Mouse (Mus musculus) megakaryocyte, embryonic 14.5 days (primary cell): Measurements from ENCODE around the gene Cul7. TPM values are rescaled to one million over a fixed set of nuclear protein-coding genes. Genes with fewer than 3 reads are reported as not detected.

Source experiments
- H3K27me3 ChIP-seq: replicated peaks from 2 replicates; pipeline ENCODE3; 2012; ENCODE audit warnings: inconsistent platforms
- H3K36me3 ChIP-seq: replicated peaks from 2 replicates; pipeline ENCODE3; 2012; ENCODE audit warnings: low read length, inconsistent platforms, mixed read lengths
- H3K4me1 ChIP-seq: 2 replicates; pipeline ENCODE4 v1.6.1; 2012; ENCODE audit warnings: inconsistent platforms
- H3K4me3 ChIP-seq: replicated peaks from 2 replicates; pipeline ENCODE3; 2012; ENCODE audit warnings: moderate library complexity, mild to moderate bottlenecking, inconsistent platforms
- H3K9me3 ChIP-seq: 2 replicates; pipeline ENCODE4 v1.6.1; 2012; ENCODE audit warnings: inconsistent platforms
- FLI1 ChIP-seq: IDR thresholded peaks from 2 replicates; pipeline ENCODE4 v1.6.1; 2012; ENCODE audit warnings: low read length, inconsistent platforms, mixed read lengths
- GATA1 ChIP-seq: IDR thresholded peaks from 3 replicates; pipeline ENCODE4 v1.6.1; 2012; ENCODE audit warnings: mixed read lengths, low read length, inconsistent platforms, borderline replicate concordance
- polyA plus RNA-seq: library from polyadenylated mRNA; stranded (reverse); fragments of >175 nt; gene quantifications from 2 replicates; pipeline ENCODE4 v1.2.3, GENCODE M21; 2012; ENCODE audit warnings: low replicate concordance; ENCODE audit not compliant: insufficient read depth

Gene Cul7
- polyA plus RNA-seq, 1 experiment = 90.0 TPM

DNA sequence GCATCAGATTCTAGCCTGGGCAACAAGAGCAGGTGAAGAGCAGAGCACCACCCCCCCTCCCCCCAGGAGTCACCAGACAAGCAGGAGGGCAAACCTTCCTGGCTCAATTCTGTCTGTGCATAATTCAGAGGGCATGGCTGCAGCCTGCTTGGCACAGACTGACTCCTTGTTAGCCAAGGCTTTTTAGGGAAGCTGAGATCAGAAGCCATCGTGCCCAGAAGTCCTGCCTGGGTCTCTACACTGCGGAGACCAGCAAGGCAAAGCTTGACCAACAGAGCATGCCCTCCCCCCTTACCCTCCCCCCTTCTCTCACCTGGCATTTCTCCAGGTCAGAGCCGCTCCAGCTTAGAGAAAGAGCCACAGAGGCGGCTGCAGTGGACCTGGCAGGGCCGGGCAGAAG lies 12.6 kb downstream of the Cul7 start:
- Histone ChIP-seq H3K4me1 (peaks cover 19% of the 10 kb centered on the region), H3K9me3 (no peaks in the 10 kb centered on the region), H3K4me3 (no peak overlapping the region), H3K27me3 (no peaks in the 10 kb centered on the region), H3K36me3 (peaks cover 97% of the 10 kb centered on the region)
- no peak for TF ChIP-seq GATA1
- no peak for TF ChIP-seq FLI1

DNA sequence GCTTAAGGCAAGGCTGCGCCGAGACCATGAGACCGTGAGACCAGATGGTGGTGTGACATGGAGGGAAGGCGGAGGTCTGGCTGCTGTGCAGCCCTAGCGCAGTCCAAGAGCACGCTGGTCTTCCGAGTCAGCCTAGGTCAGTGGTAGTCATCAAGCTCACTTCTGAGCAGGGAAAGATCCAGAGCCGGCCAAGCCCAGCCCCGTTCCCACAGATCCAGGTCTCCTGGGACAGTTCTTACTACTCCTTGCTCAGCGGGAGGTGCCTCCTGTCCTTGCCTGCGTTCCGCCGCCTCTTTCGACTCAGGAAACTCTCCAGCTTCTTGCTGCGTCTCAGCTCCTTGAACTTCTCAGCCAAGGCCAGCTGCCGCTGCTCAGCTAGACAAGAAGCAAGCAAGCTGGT lies 17.6 kb downstream of the Cul7 start:
- H3K4me1 ChIP-seq = peaks cover 12% of the 10 kb centered on the region
- H3K36me3 ChIP-seq = peaks cover 94% of the 10 kb centered on the region
- TF ChIP-seq FLI1 = no peak
- no peaks in the 10 kb centered on the region for H3K27me3 ChIP-seq
- no peaks in the 10 kb centered on the region for H3K9me3 ChIP-seq
- H3K4me3 ChIP-seq = no peak overlapping the region

DNA sequence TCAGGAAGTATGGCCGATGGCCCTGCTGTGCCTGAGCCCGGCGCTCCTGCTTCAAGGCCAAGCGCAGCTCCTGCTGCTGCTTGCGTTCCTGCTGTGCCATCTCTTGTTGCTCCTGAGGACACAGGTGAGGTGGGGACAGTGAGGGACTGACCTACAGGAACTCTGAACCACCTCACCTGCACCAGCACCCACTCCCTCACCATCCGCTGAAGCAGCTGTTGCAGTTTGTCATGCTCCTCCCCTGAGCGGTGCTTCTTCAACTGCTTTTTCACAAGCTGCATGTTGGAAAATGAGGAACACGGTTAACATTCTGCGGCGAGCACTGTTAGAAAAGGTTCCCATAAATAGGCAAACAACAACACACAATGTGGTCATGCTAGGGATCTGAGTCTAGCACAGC lies 19.8 kb downstream of the Cul7 start:
- TF ChIP-seq FLI1 (no peak), GATA1 (no peak)
- Histone ChIP-seq H3K9me3 (no peaks in the 10 kb centered on the region), H3K27me3 (no peaks in the 10 kb centered on the region), H3K4me1 (peaks cover 27% of the 10 kb centered on the region), H3K4me3 (no peak overlapping the region), H3K36me3 (peaks cover 80% of the 10 kb centered on the region)

DNA sequence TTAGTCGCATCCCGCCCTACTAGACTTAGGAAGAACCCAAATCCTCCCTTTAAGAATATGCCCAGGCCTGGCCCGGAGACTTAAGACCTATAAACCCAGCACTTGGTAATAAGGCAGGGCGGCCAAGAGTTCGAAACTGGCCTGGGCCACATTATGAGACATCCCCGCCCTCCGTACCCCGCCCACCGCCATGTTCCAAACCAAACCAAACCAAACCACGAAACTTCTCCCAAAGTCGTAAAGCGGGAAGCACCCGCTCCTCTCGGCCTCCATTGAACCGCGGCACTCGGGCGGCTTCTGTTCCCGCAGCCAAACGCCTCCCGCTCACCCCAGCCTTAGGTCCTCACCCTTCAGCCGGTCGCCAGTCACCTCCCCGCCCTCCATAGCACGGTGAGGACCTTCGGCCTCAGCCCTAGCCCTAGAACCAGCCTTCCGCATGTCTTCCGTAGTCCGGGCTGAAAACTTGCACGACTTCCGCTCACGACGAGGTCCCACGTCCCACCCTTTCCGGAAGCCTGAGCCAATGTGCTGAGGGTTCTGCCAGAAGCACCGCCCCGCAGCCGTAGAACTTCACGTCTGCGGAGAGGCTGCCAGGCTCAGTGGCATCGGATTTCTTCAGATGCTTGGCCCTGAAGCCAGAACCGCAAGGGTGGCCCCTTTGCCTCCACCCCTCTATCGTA lies 23.9 kb downstream of the Cul7 start, which contains the start of gene Rrp36:
TSS of gene Rrp36 (minus strand) at position 503 of the 680 bp plus-strand sequence.
- Histone ChIP-seq H3K4me1 (peaks cover 66% of the 10 kb centered on the region), H3K4me3 (peak within 1 kb of the TSS; percentile 92), H3K9me3 (no peaks in the 10 kb centered on the region), H3K36me3 (peaks cover 82% of the 10 kb centered on the region), H3K27me3 (no peaks in the 10 kb centered on the region)
- TF ChIP-seq FLI1 = peak; percentile 26; the same call in 1 of the 2 replicates
- no peak for TF ChIP-seq GATA1

DNA sequence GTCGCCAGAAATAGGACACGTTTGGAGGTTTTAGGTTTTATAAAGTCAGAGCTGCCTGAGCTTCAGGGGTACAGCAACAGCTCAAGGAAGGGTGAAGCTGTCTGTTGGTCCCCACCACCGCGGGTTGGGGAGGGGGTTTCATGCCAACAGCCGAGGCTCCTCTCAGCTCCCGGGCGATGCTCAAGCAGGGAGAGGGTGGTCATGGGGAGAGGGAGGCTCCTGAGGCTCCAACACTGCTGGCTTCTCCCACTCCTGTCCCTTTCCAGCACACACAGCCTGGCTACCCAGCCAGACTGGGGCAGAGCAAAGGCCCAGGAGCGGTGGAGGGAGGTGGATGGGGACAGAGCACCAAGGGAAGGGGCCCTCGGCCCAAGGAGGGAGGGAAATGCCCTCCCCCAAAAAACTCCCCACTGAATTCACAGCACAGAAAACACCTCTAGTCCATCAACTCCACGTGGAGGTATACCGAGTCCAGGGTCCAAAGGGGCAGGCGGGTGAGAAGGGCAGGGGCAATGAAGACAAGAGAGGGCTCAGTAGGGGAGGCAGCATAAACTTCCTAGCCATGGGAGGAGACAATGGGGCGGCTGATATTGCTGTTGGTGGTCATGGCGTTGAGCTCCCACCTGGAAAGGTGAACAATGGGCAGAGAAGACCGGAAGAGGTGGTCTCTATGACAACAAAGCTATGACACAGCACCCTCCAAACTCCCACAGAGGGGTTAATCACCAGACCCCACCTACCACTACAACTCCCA lies 24.6 kb downstream of the Cul7 start:
- Histone ChIP-seq H3K4me3 (peak overlapping the region; percentile 92), H3K4me1 (peaks cover 74% of the 10 kb centered on the region), H3K36me3 (peaks cover 80% of the 10 kb centered on the region), H3K9me3 (no peaks in the 10 kb centered on the region), H3K27me3 (no peaks in the 10 kb centered on the region)
- TF ChIP-seq GATA1 (no peak), FLI1 (no peak)

DNA sequence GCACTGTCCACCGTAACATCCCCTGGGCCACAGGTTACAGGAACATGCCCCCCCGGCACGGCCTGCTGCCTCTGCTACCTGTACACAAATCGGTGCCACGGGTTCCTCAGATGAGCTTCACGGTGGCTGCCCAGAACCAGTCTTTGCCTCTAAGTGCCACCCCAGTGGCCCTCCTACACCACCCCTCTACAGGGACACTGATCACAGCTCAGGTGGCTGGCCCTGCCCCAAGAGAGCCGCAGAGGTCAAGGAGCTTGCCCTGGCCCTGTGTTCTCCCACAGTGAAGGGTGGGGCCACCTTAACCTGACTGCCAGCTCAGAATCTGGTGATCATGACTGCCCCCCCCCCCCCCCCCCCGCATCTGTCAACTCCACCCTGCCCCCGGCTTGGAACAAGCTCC lies 28.3 kb downstream of the Cul7 start, which contains the start of gene Mea1:
TSS of gene Mea1 (plus strand) at position 378 of the 400 bp plus-strand sequence.
- TF ChIP-seq FLI1 (no peak), GATA1 (no peak)
- H3K4me1 ChIP-seq = peaks cover 69% of the 10 kb centered on the region
- no peaks in the 10 kb centered on the region for H3K9me3 ChIP-seq
- H3K36me3 ChIP-seq = peaks cover 67% of the 10 kb centered on the region
- no peaks in the 10 kb centered on the region for H3K27me3 ChIP-seq
- peak within 1 kb of the TSS; percentile 95 for H3K4me3 ChIP-seq

DNA sequence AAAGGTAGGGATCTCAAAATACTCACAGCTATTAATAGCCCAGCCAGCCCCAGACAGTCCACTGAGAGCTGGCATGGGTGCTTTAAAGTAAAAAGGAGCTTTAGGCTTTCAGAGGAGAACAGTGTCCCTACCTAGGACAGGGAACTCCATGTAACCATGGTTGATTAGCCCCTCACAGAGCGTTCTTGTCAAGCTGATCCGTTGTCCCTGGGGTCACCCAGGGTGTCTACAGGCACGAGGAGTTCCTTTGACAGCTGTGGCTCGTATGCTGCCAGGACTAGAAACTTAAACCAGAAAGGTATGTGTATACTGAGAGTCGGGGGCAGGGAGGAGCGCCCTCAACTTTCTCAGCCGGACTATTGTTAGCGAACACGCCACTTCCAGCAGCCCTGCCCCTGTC lies 28.8 kb downstream of the Cul7 start:
- TF ChIP-seq FLI1 (no peak), GATA1 (no peak)
- Histone ChIP-seq H3K4me1 (peaks cover 72% of the 10 kb centered on the region), H3K27me3 (no peaks in the 10 kb centered on the region), H3K36me3 (peaks cover 72% of the 10 kb centered on the region), H3K4me3 (peak overlapping the region; percentile 95), H3K9me3 (no peaks in the 10 kb centered on the region)

DNA sequence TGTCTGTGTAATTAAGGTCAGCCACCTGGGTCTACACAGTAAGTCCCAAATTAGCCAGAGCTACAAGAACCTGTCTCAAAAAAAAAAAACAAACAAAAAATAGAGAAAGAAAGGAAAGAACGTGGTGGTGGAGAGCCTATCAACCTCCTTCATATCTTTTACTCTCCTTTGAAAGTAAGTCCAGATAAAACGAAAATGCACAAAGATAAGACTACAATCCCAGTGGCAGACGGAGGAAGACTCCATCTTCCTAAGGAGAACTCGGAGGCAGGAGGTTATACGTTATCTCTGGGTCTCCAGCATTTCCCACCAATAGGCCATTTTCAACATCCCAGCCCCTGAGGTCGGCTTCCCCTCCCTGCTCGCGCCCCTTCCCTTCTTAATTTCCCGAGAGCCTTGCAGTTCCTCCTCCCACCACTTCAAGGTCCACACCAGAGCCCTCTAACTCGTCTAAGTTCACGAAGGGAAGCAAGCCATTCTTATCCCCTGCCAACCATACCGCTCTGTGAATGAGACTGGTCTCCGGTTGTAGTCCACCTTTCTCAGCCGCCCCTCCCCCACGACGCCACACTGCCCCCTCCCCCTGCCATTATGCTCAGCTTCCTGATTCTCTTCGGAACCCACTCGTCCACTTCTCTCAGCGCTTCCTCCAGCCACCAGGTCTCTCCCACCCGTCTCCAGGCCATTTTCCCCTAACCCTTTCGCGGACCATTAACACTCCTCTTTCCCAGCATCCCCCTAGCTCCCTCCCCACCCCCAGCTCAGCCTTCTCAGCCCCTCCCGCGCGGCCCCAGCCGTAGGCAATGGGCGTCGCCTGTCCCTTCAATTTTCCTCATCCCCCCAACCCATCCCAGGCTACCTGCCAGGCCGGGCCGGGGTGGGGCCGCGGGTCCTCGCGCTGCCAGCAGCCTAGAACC lies 30.0 kb downstream of the Cul7 start:
- peaks cover 63% of the 10 kb centered on the region for H3K4me1 ChIP-seq
- peak overlapping the region; percentile 95 for H3K4me3 ChIP-seq
- no peaks in the 10 kb centered on the region for H3K27me3 ChIP-seq
- TF ChIP-seq FLI1 (no peak), GATA1 (no peak)
- no peaks in the 10 kb centered on the region for H3K9me3 ChIP-seq
- H3K36me3 ChIP-seq = peaks cover 76% of the 10 kb centered on the region

DNA sequence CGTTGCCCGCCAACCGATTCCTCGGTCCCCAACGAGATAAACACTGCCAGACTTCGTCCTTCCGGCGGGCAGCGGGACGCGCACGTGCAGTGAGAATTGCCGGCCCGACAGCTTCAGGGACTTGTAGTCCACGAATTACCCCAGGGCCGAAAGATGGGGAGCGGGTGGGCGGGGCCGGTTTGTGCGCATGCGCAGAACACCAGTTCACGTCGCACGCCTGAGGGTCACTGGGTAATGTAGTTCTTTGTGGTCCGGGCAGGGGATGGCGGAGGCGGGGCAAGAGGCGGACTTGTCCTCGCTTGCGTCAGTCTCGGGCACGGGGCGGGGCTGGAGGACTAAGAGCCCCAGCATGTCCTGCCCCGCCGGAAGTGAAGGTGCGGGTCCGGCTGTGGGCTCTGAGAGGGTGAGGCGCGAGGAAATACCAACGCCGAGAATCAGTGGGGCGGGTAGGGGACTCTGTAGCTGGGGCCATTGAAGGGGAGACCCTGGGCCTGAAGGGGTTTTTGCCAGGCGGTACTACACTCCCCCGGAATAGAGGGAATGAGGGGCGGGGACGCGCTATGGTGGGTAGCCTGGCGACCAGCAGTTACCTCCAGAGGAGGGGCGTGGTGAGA lies 30.7 kb downstream of the Cul7 start, which contains the start of gene Klhdc3:
TSS of gene Klhdc3 (minus strand) at position 155 of the 614 bp plus-strand sequence.
- TF ChIP-seq FLI1 = no peak
- TF ChIP-seq GATA1 = no peak
- H3K4me3 ChIP-seq = peak within 1 kb of the TSS; percentile 95
- peaks cover 76% of the 10 kb centered on the region for H3K36me3 ChIP-seq
- no peaks in the 10 kb centered on the region for H3K27me3 ChIP-seq
- no peaks in the 10 kb centered on the region for H3K9me3 ChIP-seq
- peaks cover 57% of the 10 kb centered on the region for H3K4me1 ChIP-seq
